Mouse (Mus musculus): ENCODE data around the gene Prpf18.

GRCm38 (mm10) chr2:4628920-4629319 lies 23.0 kb downstream of the Prpf18 start:
- TF ChIP-seq CTCF (IDR thresholded peaks at IDR 0.05; ENCODE audit: low read depth) = no peak
- no peak for TF ChIP-seq EP300 (IDR thresholded peaks at IDR 0.05; ENCODE audit: low read depth)

Measured in heart, postnatal 0 days (tissue).